Mouse (Mus musculus) stomach, postnatal 0 days (tissue): ENCODE results near the gene Reep3.

Experiments used
- CTCF ChIP-seq: IDR thresholded peaks from 2 replicates; pipeline ENCODE4 v1.5.1; 2016; ENCODE audit warnings: antibody characterized with exemption, low read depth, mild to moderate bottlenecking, moderate library complexity
- EP300 ChIP-seq: optimal IDR thresholded peaks from 2 replicates; pipeline ENCODE3; 2016; ENCODE audit warnings: antibody characterized with exemption

DNA sequence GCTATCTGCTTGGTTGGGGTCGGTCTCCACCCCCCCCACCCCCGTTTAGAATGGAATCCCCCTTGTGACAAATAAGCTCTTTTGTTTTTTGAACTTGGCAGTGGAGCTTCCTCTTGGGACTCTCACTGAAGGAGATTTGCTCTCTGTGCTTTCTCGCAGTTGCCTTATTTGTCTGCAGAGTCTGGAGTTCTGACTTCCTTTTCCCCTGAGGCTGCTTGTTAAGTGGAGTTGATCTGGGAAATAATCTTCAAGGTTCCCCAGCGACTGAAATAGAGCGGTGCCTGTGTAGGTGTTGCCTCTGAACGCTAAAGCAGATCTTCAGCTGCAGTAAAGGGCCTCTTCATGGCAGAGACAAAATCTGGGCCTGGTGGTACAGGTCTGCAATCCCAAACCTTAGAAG is 18.4 kb upstream of the Reep3 start:
- TF ChIP-seq CTCF: no peak
- TF ChIP-seq EP300: no peak
